Mouse (Mus musculus) heart, adult 9 months (tissue): ENCODE results near the gene Fbxo36.

Experiments used
- DNase-seq, 2 experiments: peaks; one replicate each; pipeline ENCODE4 v3.0.0; 2022; ENCODE audit warnings: low spot score in 2 of 2

Fbxo36 gene

DNA sequence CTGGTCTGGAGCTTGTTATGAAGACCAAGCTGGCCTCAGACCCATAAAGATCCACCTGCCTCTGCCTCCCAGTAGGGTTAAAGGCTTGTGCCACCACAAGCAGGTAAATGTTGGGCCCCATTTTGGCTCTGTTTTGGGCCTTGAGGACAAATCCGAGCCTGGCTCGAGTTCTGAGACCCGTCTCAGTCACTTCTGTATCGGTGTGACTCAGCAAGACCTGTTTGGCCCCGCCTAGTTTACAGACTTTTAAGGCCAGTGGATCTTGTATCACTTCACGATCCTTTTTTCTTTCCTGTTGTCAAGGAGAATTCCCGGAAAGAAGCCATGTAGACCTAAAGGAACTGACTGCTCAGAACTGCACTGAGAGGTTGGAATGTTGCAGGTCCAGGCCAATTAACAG, 50.9 kb downstream of the Fbxo36 start:
- DNase-seq, result no peak

DNA sequence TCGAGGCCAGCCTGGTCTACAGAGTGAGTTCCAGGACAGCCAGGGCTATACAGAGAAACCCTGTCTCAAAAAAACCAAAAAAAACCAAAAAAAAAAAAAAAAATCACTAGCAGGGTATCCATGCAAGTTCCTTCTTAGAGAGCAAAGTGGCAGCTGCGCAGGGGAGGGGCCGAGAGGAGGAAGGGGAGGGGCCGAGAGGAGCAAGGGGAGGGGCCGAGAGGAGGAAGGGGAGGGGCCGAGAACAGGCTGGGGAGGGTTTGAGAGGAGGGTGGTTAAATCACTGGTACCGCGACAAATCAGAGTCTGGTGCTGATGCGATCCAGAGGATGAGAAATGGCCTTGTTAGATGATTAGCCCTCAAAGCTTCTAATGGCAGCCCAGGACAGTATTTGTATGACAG, 52.1 kb downstream of the Fbxo36 start:
- no peak for DNase-seq

DNA sequence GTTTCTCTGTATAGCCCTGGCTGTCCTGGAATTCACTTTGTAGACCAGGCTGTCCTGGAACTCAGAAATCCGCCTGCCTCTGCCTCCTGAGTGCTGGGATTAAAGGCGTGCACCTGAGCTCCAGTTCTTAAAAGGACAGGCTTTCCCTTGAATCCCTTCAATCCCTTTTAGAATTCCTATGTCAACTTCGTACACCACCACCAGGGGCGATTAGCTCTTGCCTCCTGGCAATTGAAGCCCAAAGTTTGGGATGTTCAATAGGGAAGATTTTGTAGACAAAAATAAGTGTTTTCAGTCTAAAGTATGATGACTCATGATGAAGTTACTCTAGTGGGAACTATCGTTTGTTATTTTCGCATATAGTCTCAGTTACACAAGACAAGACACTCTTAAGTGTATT, 57.7 kb downstream of the Fbxo36 start:
- no peak for DNase-seq

DNA sequence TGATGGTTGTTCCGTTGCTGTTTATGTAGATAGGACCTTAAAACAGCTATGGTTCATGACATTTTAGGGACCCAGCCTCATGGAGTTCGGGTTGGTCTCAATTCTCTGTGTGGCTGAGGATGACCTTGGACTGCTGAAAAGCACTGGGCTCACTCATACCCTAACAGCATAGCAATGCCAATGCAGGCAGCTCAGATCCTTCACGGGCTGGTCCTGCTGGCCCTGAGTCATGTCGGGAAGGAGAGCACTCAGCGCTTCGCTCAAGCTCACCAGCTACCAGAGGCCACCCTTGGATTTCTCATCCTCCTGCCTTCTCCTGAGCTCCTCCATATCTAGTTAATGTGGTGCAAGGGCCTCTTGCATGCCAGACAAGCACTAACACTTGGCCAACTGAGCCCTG, 59.5 kb downstream of the Fbxo36 start:
- no peak for DNase-seq

DNA sequence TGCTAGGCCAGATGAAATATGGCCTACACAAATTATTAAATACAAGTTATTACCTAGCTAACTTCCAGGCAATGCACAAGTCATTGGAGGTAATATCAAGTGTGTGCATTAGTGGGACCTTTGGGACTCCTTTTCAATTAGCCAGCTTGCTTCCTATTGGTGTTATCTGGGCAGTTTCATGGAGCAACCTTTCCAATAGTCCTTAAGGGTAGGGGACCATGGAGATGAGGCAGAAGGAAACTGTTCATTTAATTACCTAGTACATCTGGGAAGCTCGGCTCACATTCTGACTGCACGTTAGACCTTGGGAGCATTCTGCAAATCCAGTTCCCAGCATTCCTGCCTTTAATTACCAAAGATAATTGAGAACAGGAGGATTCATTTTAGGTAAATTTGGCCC, 64.8 kb downstream of the Fbxo36 start:
- DNase-seq, result no peak

DNA sequence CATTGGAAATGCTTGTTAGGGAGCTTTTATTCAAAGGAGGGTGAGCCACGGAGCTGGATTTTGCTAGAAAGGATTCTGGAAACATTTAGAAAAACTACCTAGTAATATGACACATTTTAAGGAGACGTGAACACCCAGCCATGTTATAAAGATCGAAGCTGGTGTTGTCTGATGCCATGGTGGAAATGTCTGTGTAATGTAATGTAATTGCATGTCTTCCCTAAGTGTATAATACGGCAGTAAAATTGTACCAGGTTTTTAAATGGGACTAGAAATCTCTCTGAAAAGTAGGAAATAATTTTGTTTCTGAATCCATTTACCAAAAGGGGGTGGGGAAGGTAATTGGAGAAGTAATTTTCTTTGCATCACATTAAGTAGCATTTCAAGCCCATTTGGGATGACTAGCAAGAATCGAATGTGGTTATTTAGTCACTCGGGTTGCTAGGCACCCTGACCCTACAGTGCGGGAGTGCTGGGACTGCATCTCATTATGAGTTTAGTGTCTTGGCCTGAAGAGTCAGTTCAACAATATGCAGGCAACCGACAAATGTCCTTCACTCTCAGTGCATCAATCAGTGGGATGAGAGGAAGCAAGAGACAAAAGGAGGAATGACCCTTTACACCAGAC, 70.7 kb downstream of the Fbxo36 start:
- no peak for DNase-seq

DNA sequence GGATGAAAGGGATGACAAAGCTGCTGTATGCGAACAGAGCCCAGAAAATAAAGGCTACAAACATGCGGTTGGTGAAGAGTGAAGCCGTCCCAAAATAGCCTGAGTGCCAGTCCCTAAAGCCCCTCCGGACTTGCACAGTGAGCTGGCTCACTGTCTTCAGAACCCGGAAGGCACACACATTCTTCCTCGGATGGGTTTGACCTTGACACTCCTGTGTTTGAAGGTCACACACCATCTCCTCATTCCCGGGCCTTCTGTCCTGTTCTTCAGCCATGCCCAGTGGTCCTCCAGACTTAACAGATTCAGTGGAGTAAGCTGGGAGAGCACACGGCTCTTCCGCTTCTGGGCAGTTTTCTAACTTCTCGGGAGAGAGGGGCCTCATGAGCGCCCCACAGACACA, 72.9 kb downstream of the Fbxo36 start:
- DNase-seq, result no peak

DNA sequence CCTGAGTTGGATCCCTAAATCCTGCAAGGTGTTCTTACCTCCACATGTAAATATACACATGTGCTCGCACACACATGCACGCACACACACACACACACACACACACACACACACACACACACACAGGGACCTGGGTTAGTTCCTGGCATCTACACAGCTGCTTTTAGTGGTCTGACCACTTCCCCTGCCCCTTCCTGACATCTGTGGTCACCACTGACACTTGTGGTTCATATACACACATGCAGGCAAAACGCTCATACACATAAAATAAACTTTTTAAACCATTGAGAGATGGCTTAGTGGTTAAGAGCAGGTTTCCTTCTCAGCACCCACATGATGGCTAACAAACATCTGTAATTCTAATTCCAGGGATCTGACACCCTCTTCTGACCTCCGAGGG, 75.4 kb downstream of the Fbxo36 start:
- no peak for DNase-seq

DNA sequence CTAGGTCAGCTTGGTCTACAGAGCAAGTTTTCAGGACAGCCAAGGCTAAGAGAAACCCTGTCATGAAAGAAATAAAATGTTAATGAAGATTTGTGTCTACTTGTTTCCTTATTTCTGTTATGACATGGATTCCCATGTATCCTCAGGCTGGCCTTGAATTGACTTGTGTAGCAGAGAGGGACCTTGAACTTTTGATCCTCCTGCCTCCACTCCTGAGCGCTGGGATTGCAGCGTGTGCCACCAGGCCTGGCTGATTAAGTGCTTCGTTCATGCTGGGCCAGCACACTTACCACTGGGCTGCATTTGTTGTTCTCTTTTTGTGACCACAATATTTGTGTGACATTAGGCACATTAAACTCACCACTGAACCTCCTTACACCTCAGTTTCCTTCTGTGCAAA, 79.2 kb downstream of the Fbxo36 start:
- no peak for DNase-seq

DNA sequence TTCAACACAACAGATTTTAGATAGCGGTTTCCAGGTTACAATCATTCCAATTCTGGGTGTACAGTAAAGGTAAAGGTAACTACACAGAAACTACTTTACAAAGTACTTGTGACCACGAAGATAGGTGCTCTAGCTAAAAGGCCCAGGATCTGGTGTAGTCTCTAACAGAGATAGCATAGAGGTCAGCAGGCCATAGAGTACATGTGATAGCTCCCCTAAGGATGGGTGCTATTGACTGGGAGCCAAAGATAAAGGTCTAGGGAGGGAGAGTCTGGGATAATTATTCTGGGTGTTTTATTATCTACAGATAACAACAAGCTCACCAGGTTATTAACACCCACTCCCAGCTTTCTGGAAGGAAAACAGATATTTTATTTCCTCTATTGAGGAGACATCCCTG, 83.8 kb downstream of the Fbxo36 start:
- DNase-seq, result no peak

DNA sequence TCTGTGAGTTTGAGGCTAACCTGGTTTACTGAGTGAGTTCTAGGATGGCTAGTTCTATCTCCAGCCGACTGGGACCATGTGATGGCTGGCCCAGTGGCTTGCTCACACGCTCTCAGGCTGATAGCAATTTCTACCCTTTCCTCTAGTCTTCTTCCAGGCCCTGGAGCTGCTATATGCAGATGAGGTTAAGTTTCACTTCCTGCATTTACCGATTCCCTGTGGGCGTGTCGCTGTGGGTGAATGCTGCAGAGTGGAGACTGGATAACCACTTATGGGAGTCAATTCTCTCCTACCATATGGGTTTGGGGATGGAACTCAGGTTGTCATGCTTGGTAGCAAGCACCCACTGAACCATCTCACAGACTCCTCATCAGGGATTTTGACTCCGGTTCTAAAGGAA, 84.5 kb downstream of the Fbxo36 start:
- no peak for DNase-seq

DNA sequence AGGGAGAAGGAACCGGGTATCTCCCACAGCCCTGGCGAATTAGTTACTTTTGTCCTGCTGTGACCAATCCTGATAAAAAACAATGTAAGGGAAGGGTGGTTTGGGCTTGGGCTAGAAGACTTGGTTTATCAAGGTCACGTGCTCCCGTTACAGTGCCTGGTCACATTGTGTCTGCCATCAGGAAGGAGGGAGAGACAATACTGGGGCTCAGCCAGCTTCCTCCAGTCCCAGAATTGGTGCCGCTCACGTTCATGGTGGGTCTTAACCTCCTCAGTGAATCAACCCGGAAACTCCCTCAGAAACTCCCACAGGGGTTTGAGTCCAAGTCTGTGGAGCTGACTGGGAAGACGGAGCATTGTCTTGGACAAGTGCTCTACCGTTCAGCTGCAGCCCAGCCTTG, 86.0 kb downstream of the Fbxo36 start:
- peak; percentile 13 to 34 for DNase-seq

DNA sequence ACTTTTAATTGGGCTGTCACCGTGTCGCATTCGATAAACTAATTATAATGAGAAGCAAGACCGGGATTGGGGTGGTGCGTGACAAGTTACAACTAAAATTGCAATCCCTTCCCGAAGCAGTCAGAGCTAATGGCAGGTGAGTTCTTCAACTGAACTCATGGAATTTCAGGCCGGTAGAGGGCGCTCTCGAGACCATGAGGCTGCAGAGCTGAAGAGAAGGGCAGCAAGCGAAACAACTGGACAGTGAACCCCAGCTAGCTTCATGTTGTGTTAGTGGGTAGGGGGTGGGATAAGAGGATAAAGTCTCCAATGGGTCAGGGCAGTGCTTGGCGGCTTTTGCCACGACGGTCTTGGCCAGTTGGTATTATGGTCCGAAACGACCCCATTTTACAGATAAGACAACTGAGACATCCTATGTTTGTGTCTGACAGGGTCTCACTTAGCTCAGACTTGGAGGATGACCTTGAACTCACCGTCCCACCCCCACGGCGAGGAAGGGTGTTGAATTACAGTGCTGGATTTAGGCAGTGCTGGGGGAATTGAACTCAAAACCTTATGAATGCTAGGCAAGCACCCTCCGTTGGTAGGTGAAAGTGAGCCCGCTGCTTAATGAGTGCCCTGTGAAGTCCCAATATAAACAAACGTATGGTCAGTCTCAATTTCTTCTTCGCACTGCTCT, 94.0 kb downstream of the Fbxo36 start:
- DNase-seq, result peak in 1 of 2 experiments; percentile 47

DNA sequence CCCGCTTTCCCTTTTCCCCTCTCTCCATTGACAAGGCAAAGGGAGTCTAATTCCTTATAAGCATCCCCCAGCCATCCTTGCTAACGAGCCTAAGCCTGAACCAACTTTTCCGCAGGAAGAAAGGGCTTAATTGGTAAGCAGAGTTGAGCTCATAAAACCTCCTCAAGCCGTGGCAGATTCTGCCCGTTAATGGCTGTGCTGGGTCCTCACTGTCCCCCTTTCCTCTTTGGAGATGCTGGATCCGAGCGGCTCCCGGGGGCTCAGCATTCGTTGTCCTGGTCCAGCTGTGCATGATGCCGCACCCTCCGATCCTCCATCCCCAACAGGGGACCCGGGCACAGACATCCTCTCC, 94.5 kb downstream of the Fbxo36 start:
- no peak for DNase-seq

DNA sequence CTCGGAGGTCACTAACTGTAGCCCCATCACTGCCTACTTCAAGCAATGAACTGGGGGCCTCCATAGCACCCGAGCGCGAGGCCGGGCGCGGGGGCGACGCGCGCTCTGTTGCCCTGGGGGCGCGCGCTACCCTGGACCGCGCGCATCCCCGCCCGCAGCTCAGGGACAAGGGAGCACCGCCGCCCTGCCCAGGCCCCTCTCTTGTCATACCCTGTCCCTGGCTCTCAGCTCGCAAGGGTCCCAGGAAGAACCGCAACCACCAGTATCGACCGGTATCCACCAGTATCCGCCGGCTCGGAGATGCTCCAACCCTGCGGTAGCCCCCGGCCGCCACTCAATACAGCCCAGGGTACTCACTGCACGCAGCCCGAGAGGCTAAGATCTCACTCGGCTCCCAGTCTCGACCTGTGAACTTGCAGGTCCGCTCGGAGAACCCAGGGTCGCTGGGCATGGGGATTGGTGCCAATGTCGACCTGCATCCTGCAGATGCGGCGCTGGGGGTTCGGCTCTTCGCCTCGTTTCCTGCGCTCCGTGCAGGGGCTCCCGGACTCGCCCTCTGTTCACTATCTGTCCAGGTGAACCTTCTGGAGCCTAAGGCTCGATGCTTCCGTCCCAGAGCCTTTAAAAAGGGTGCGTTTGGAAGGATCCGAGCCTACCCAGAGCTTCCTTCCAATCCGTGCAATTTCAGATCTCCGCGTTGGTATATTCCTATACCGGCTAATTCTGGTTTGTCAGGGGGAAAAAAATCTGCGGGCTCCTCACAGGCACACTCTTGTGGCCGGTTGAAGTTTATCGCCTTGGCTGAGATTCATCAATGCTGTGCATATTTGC, 95.1 kb downstream of the Fbxo36 start, which contains the start of gene Slc16a14:
Gene Slc16a14, minus strand, starts transcription at position 632 of the 831 bp plus-strand sequence.
- no peak for DNase-seq

DNA sequence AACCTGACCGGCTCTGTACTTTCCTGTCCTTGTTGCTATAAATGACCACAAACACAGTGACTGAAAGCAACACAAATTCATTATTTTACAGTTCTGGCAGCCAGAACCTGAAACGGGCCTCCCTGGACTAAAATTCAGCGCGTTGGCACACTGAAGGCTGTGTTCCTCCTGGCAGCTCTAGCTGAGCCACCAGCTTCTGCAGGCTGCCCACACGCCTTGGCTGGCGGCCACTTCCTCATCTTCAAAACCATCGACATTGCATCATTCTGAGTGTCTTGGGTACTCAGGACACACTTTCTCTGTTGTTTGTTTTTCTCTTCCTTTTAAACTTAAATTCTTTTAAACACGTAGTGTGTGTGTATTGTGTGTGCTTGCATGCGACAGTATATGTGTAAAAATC, 96.0 kb downstream of the Fbxo36 start:
- DNase-seq, result peak; percentile 28 to 34

DNA sequence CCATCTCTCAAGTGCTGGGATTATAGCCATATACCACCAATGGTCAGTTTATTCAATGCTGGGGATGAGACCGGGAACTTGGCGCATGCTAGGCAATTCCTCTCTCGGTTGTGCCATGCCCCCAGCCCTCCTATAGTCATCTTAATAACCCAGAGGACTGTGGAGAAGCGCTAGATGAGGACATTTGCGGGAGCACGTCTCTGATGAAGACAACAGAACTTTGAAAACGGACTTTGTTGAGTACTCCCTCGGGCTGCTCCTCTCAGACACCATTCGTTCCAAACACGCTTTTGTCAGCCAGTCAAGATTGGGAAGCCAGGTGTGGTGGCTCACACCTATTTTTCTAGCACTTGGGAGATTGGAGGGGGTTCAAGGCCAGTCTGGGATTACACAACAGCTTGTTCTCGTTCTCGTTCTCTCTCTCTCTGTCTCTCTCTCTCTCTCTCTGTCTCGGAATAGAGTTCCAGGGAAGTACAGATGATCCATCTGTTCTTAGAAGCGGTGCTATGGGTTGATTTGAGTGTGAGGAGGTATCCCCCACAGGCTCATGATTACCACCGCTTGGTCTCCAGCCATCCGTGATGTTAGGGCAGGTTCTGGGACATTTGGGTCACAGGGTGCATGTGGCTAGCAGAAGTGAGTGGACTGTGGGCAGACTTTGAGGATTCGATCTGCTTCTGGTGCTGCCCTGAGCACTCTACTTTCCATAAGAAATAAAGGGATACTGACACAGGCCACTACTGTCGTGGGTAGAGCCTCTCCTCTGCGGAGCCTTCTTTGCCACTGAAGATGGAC, 97.3 kb downstream of the Fbxo36 start:
- no peak for DNase-seq

DNA sequence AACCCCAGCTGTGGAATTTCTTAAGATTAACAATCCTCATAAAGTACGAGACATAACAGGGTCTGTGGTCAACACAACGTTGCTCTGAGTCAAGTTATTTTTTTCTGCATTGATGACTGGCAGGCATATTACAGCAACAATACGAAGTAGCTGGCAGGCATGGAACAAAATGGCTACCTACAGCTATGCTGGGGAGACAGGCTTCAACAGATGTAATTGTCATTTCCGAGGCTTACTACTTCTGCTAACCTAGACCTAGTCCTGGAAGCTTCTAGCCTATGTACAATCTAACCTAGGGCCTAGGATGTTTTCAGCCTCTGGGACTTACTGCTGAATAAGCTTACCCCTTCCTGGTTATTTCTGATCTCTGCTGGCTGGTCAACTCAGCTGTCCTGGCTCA, 99.8 kb downstream of the Fbxo36 start:
- DNase-seq, result no peak

DNA sequence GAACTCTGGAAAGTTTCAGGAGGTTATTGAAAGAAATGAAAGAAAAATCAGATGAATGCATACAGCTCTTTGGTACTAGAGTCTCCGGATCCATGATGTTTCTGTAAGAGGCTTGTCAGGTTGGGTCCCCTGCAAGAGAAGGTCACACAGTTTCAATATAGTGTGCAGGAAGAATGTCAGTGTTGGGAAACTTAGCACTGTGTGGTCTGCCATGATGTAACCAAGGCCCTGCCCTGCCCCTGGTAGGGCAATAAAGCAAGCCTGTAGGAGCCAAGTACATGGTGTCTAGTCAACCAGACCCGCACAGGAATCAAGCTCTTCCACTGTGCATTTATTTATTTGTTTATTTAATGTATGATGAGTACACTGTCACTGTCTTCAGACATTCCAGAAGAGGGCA, 100.7 kb downstream of the Fbxo36 start:
- DNase-seq, result no peak

DNA sequence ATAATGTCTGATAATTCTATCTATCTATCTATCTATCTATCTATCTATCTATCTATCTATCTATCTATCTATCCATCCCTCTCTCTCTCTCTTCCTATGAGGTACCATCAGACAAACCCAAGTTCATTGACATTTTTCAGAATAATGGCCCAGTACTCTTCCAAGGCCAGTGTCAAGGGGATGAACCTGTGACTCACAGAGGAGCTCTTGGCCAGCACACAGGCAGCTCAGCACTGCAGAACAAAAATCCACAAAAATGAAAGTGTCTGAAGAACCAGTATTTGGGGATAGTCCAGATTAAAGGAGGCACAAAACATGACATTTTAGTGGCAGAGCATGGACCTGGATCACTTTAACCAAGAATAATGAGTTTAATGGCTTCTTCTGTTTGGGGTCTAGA, 103.0 kb downstream of the Fbxo36 start:
- no peak for DNase-seq

DNA sequence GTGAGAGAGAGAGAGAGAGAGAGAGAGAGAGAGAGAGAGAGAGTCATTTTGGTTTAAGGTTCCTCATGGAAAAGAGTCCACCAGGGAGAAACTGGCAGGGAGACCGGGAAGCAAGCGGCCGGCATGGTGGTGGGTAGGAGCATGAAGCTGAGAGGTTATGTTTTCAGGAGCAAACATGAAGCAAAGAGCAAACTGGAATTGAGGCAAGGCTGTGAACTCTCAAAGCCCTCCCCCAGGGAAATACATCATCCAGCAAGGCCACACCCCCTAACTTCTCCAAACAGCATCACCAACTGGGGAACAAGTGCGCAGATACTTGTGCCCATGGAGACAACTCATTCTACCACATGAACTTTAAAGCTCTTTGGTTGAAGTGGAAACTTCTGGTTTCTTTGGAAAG, 103.9 kb downstream of the Fbxo36 start:
- DNase-seq, result no peak

DNA sequence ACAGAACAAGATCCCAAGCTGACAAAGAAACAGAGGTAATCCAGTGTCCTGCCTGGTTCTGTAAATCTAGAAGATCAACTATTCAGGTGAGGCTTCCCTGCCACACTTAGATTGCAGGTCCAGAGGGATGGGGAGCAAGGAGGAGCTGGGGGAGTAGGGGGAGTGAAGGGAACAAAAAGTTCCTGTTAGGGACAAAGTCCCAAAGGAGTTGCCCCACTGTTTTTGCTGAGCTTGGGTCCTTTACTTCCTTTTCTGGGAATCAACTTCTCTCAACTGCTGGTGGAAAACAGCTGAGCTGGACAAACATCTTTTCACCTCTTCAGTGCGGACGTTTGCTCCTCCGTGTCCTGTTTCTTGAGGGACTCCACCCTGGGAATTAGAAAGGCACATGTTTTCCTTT, 106.3 kb downstream of the Fbxo36 start:
- DNase-seq, result peak; percentile 15 to 30
